In the genomic region with DNA sequence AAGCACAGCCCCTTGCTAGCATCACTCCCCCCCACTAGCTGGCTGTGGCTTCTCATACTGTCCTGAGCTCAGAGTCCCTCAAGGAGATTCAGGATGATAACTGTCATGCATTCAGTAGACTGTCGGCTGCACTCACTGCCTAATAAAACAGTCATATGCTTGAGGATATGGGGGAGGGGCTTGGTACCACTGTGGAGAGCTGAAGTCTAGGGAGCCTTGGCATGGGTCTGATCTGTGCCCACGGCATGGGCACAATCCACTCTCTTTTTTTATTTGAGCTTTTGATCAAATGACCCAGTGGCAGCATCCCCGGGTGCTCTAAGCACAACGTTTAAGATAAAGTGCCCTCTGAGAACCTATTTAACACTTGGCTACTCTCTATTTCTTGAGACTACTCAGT, we compare ENCODE assay signal across 22 mouse cellular contexts.
"Had no signal": no experiment of that assay in that cellular context is flagged by ENCODE, and none has a peak within 500 bp of the region (broad histone marks: within the 10 kb centered on the region; RNA-seq: fewer than 3 reads in every experiment).

No protein-coding gene starts in this region.

- H3K4me3 ChIP-seq: kidney, embryonic 15.5 days; limb, embryonic 13.5 days; liver, embryonic 12.5 days; liver, embryonic 15.5 days; lung, embryonic 15.5 days; megakaryocyte, embryonic 14.5 days; midbrain, embryonic 10.5 days; stomach, embryonic 15.5 days had no signal

- H3K36me3 ChIP-seq: kidney, embryonic 15.5 days; limb, embryonic 13.5 days; liver, embryonic 12.5 days; liver, embryonic 15.5 days; lung, embryonic 15.5 days; midbrain, embryonic 10.5 days; stomach, embryonic 15.5 days had no signal

- H3K27ac ChIP-seq: kidney, embryonic 15.5 days; limb, embryonic 13.5 days; liver, embryonic 12.5 days; liver, embryonic 15.5 days; lung, embryonic 15.5 days; stomach, embryonic 15.5 days had no signal

- H3K4me2 ChIP-seq: kidney, embryonic 15.5 days; limb, embryonic 13.5 days; liver, embryonic 12.5 days; liver, embryonic 15.5 days; lung, embryonic 15.5 days; stomach, embryonic 15.5 days had no signal

- ATAC-seq: intestine, postnatal 0 days; liver, embryonic 12.5 days had no signal

- H3K9ac ChIP-seq: kidney, embryonic 15.5 days; limb, embryonic 13.5 days; liver, embryonic 12.5 days; liver, embryonic 15.5 days; lung, embryonic 15.5 days; stomach, embryonic 15.5 days had no signal

- H3K4me1 ChIP-seq: liver, embryonic 12.5 days; liver, embryonic 15.5 days; megakaryocyte, embryonic 14.5 days; stomach, embryonic 15.5 days had no signal

- DNase-seq: kidney, adult 2 months; kidney, postnatal 14 days; kidney, postnatal 4 days; left cerebral cortex, postnatal 4 days; liver; lung, adult 18-20 months; lung, postnatal 10 days; lung, postnatal 36 days; midbrain, embryonic 14.5 days; right cerebral cortex, adult 18-20 months; right cerebral cortex, postnatal 14 days; spleen, adult 18-20 months; thymus, postnatal 25 days had no signal

- H3K9me3 ChIP-seq: kidney, embryonic 15.5 days; liver, embryonic 12.5 days; liver, embryonic 15.5 days; lung, embryonic 15.5 days; midbrain, embryonic 10.5 days; stomach, embryonic 15.5 days had no signal

- H3K27me3 ChIP-seq: kidney, embryonic 15.5 days; liver, embryonic 12.5 days; liver, embryonic 15.5 days; lung, embryonic 15.5 days; stomach, embryonic 15.5 days had no signal
